Mouse (Mus musculus) forebrain, embryonic 15.5 days (tissue): ENCODE measurements around the gene Dip2b. TPM values are rescaled to one million over a fixed set of nuclear protein-coding genes. Genes with fewer than 3 reads are reported as not detected.

Source experiments
- ATAC-seq: fragments of 200-750 bp; cut with Nextera tagmentation; replicated peaks from 2 replicates; pipeline ENCODE4 v1.8.0; 2017; ENCODE audit warnings: mild to moderate bottlenecking, moderate TSS enrichment, moderate library complexity
- H3K27ac ChIP-seq: fragments of 300-500 bp; sonication (generic); replicated peaks from 2 replicates; pipeline ENCODE4 v1.5.1; 2015; ENCODE audit warnings: mild to moderate bottlenecking, inconsistent platforms
- H3K27me3 ChIP-seq: fragments of 300-500 bp; sonication (generic); 2 replicates; pipeline ENCODE4 v1.6.1; 2015; ENCODE audit warnings: inconsistent platforms
- H3K36me3 ChIP-seq: fragments of 300-500 bp; sonication (generic); 2 replicates; pipeline ENCODE4 v1.6.1; 2015; ENCODE audit warnings: mild to moderate bottlenecking, inconsistent platforms
- H3K4me1 ChIP-seq: fragments of 300-500 bp; sonication (generic); 2 replicates; pipeline ENCODE4 v1.6.1; 2015; ENCODE audit warnings: inconsistent platforms
- H3K4me2 ChIP-seq: fragments of 300-500 bp; sonication (generic); replicated peaks from 2 replicates; pipeline ENCODE4 v1.6.1; 2015; ENCODE audit warnings: mild to moderate bottlenecking, inconsistent platforms
- H3K4me3 ChIP-seq: fragments of 300-500 bp; sonication (generic); 2 replicates; pipeline ENCODE4 v1.5.1; 2015; ENCODE audit warnings: mild to moderate bottlenecking, inconsistent platforms
- H3K9ac ChIP-seq: fragments of 300-500 bp; sonication (generic); replicated peaks from 2 replicates; pipeline ENCODE4 v1.6.1; 2015; ENCODE audit warnings: mild to moderate bottlenecking, inconsistent platforms
- H3K9me3 ChIP-seq: fragments of 300-500 bp; sonication (generic); 2 replicates; pipeline ENCODE4 v1.6.1; 2016; ENCODE audit warnings: inconsistent platforms
- WGBS: fragments of 180-500 bp; shearing (Covaris S2); methylation state at CpG from one replicate; pipeline ENCODE4 v1.1.7; 2015; ENCODE audit warnings: mixed read lengths; 5-methylcytosine and 5-hydroxymethylcytosine counted together
- polyA plus RNA-seq: library from polyadenylated mRNA; unstranded; fragments of >200 nt; fragmentation: Nextera tagmentation; extraction: Ambion mirVana; gene quantifications from 2 replicates; pipeline ENCODE4 v1.2.1, GENCODE M21; 2015

Dip2b gene
- polyA plus RNA-seq, 1 experiment from 2014 or later = 20.2 TPM

DNA sequence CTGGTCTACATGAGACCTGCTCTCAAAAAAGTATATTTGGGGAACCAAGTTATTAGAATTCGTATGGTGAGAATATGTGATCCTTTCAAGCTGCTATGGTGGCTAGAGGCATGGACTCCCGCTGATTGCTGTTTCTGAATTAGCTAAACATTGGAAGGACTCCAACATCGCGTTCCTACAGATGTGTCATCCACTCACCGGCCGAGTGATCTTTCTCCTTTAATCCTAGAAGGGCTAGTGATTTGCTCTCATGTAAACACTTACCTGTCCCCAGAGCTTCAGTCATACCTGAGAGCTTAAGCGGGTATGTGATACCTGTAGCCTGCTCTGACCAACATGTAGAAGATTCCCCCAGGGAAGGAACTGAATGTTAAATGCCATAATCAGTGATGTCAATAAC lies 182.5 kb downstream of the Dip2b start:
- Histone ChIP-seq H3K27ac (no peak overlapping the region), H3K36me3 (peaks cover 7% of the 10 kb centered on the region), H3K9ac (no peak overlapping the region), H3K4me2 (no peak overlapping the region), H3K9me3 (no peaks in the 10 kb centered on the region), H3K27me3 (no peaks in the 10 kb centered on the region), H3K4me1 (peaks cover under 1% of the 10 kb centered on the region; the same call in 1 of the 2 replicates), H3K4me3 (no peak overlapping the region)
- WGBS = 82% methylated on average over 7 of the region's 7 CpGs
- ATAC-seq = no peak

DNA sequence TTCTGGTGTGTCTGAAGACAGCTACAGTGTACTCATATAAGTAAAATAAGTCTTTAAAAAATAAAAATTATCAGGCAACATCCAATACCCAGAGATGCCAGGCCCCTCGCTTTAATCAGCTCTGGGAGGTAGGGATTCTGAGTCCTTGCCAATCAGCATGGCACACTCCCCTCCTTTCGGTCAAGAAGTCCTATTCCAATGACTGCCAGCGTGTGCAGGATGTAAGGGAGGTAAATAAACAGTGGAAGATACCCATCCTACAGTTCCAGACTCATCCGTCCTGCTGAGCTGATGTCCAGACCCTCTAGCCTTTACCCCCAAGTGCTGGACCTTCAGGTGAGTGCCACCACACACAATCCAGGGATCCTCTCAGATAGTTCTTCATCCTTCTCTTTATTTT lies 186.9 kb downstream of the Dip2b start:
- Histone ChIP-seq H3K36me3 (no peaks in the 10 kb centered on the region), H3K4me3 (no peak overlapping the region), H3K27ac (no peak overlapping the region), H3K4me2 (no peak overlapping the region), H3K4me1 (peaks cover 27% of the 10 kb centered on the region), H3K9me3 (no peaks in the 10 kb centered on the region), H3K9ac (no peak overlapping the region), H3K27me3 (no peaks in the 10 kb centered on the region)
- no peak for ATAC-seq
- 94% methylated on average over 4 of the region's 4 CpGs for WGBS

DNA sequence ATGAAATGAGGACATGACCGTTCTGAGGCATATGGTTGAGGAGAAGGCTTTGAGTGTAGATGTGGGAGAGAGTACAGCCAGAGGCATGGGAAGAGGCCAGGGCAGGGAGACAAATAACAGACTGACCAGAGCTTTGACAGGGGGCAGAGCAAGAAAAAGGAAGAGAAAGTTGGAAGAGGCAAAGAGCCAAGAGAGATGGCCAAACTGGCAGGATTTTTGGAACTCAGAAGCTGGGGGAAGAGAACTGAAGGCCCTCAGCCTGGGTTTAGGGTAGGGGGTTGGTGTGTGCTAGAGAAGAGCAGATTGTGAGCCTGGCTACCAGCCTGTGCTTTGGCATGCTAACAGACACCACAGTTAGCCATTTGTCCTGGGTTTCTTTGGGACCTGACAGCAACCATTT lies 187.4 kb downstream of the Dip2b start:
- H3K27me3 ChIP-seq = no peaks in the 10 kb centered on the region
- ATAC-seq = no peak
- 95% methylated on average over 1 of the region's 1 CpGs for WGBS
- no peaks in the 10 kb centered on the region for H3K36me3 ChIP-seq
- no peaks in the 10 kb centered on the region for H3K9me3 ChIP-seq
- no peak overlapping the region for H3K27ac ChIP-seq
- no peak overlapping the region for H3K9ac ChIP-seq
- H3K4me2 ChIP-seq = no peak overlapping the region
- peaks cover 27% of the 10 kb centered on the region for H3K4me1 ChIP-seq
- H3K4me3 ChIP-seq = no peak overlapping the region

DNA sequence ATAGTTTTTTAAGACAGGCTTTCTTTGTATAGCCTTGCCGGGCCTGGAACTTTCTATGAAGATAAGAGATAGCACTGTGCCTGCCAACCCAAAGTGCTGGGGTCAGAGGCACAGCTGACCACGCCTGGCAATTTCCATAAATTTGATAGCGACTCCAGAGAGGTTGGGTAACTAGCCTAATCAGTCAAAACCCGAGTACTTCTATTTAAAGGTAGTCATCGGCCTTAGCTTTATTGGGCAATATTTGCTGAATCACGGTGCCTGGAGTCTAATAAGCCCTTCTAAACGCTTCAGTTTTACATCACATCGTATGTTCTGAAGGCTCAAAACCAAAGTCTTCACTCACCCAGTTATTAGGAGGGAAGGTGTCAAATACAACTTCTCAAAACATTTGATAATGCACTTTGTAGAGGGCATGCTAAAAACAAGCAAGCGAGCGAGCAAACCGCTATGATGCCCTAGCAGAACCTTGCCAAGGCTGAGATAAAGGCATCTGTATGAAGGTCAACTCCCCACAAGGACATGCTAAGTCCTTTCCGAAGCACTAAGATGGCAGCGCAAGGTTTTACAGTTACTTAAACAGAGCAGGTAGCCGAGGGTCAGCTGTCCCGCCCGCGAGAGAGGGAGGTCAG lies 188.7 kb downstream of the Dip2b start:
- Histone ChIP-seq H3K4me3 (peak overlapping the region; percentile 97), H3K4me2 (peak overlapping the region; percentile 48), H3K27me3 (no peaks in the 10 kb centered on the region), H3K9ac (peak overlapping the region; percentile 100), H3K4me1 (peaks cover 27% of the 10 kb centered on the region), H3K27ac (peak overlapping the region; percentile 100), H3K36me3 (no peaks in the 10 kb centered on the region), H3K9me3 (no peaks in the 10 kb centered on the region)
- ATAC-seq = peak; percentile 7
- 5% methylated on average over 17 of the region's 17 CpGs for WGBS

DNA sequence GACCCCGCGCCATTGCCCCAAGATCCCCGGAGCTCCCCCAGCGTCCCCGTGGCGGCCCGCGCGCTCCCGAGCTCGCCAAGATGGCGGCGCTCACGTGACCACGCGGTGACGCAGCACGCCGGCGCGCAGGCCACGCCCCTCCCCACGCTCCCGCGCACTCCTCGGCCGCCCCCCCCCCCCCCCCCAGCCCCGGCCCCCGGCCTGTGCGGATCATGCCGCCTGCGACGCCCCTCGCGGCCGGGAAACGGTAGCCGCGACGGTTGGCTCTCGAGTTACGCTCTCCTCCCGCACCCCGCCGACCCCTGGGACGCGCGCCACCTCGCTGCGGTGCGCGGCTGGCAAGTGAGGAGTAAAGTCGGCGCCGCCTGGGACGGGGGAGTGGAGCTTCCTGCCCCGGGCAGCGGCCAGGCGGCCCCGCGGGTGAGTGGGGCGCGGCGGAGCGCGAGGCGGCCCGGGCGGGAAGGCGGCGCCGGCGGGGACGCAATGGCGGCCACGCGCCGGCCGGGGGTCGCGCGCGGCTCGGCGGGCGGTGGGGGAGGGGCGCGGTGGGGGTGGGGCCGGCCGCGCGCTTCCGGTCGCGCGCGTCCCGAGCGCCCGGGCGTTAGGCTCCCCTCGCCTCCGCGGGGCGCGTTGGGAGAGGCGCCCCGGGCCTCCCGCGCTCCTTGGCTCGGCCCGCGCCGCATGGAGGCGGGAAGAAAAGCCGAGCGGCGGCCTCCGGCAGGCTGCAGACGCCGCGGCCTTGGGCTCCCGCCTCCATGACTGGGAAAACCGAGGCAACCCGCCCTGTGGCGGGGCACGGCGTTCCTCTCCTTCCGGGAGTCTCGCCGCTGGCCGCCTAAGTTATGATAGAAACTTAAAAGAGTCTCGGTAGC lies 189.4 kb downstream of the Dip2b start, which contains the start of gene Atf1:
TSS of gene Atf1 (plus strand) at position 157 of the 872 bp plus-strand sequence.
- Histone ChIP-seq H3K27ac (peak within 1 kb of the TSS; percentile 100), H3K9ac (peak within 1 kb of the TSS; percentile 100), H3K4me1 (peaks cover 27% of the 10 kb centered on the region), H3K9me3 (no peaks in the 10 kb centered on the region), H3K27me3 (no peaks in the 10 kb centered on the region), H3K4me2 (peak within 1 kb of the TSS; percentile 48), H3K36me3 (no peaks in the 10 kb centered on the region), H3K4me3 (peak within 1 kb of the TSS; percentile 97)
- peak; percentile 82 for ATAC-seq
- under 1% methylated on average over 103 of the region's 133 CpGs for WGBS

DNA sequence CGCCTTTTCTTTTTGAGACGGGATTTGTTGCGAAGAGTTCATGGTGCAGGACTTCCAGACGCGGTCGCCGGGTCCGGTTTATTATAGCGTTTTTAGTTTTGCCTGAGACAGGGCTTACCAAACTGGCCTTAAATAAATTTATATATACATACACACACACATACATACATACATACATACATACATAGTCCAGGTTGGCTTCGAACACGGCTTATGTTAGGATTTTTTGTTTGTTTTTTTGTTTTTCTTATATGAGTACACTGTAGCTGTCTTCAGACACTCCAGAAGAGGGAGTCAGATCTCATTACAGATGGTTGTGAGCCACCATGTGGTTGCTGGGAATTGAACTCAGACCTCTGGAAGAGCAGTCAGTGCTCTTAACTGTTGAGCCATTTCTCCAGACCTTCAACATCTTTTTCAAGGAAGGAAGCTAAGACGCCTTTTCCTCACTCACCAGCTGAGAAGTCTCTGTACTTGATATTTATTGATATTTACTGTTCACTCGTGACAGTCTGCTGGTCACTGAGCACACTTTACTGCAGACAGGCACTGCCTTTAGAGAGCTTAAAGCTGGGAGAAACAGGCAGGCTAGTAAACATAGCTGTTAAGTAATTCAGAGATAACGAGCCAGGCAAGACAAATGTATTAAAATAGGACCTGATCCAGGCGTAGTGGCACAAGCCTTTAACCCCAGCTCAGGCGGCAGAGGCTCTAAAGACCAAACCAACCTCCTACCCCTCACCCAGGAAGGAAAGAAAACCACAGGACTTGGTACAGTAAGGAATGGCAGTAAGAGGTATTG lies 190.3 kb downstream of the Dip2b start:
- Histone ChIP-seq H3K4me3 (peak overlapping the region; percentile 97), H3K4me2 (peak overlapping the region; percentile 42), H3K9me3 (no peaks in the 10 kb centered on the region), H3K4me1 (peaks cover 27% of the 10 kb centered on the region), H3K27me3 (no peaks in the 10 kb centered on the region), H3K27ac (peak overlapping the region; percentile 100), H3K9ac (peak overlapping the region; percentile 100), H3K36me3 (no peaks in the 10 kb centered on the region)
- ATAC-seq = no peak
- 11% methylated on average over 16 of the region's 16 CpGs for WGBS

DNA sequence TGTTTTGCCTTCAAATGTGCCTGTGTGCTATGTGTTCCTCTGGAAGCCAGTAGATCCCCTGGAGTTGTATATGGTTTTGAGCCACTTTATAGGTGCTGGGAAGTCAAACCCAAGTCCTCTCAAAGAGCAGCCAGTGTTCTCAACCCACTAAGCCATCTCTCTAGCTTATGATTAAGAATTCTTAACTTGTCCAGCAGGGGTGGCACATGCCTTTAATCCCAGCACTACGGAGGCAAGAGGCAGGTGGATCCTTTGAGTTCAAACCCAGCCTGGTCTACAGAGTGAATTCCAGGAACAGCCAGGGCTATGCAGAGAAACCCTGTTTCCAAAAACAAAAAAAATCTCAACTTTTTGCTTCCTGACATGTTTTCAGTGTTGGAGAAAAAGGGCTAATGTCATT lies 192.2 kb downstream of the Dip2b start:
- WGBS = 70% methylated on average over 1 of the region's 1 CpGs
- Histone ChIP-seq H3K4me3 (no peak overlapping the region), H3K27ac (no peak overlapping the region), H3K4me1 (peaks cover 27% of the 10 kb centered on the region), H3K9ac (no peak overlapping the region), H3K9me3 (no peaks in the 10 kb centered on the region), H3K36me3 (peaks cover 11% of the 10 kb centered on the region), H3K4me2 (no peak overlapping the region), H3K27me3 (no peaks in the 10 kb centered on the region)
- no peak for ATAC-seq

DNA sequence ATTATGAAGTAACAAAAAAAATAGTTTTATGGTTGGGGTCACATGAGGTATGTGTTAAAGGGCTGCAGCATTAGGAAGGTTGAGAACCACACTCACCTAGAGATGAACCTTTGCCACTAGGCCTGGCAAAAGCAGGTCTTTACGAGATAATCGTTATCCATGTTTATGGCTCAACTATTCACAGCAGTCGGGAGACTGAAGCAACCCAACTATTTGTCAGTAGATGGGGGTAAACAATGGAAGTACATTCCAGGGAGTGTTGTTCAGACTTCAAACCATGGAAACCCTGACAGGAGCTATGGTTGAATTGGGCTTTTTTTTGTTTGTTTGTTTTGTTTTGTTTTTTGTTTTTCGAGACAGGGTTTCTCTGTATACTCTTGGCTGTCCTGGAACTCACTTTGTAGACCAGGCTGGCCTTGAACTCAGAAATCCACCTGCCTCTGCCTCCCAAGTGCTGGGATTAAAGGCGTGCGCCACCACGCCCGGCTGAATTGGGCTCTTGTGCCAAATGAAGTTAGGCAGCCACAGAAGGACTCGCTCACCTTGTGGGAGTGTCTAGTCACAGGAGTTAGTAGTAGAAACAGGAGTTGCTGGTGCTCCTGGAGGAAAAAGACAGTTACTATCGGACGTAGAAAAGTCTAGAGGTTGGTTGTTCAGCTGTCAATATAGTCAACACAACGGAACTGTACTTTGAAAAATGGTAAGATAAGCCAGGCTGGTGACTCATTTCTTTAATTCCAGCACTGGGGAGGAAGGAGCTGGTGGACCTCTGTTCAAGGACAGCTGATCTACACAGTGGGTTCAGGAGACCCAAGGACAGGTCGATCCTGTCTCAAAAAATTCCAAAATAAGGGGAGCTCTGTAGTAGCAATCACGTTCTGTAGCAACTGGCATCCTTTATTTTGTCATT lies 193.4 kb downstream of the Dip2b start:
- Histone ChIP-seq H3K27me3 (no peaks in the 10 kb centered on the region), H3K4me2 (no peak overlapping the region), H3K36me3 (peaks cover 18% of the 10 kb centered on the region), H3K27ac (no peak overlapping the region), H3K4me3 (no peak overlapping the region), H3K9ac (no peak overlapping the region), H3K4me1 (peaks cover 19% of the 10 kb centered on the region), H3K9me3 (no peaks in the 10 kb centered on the region)
- WGBS = 86% methylated on average over 14 of the region's 14 CpGs
- no peak for ATAC-seq

DNA sequence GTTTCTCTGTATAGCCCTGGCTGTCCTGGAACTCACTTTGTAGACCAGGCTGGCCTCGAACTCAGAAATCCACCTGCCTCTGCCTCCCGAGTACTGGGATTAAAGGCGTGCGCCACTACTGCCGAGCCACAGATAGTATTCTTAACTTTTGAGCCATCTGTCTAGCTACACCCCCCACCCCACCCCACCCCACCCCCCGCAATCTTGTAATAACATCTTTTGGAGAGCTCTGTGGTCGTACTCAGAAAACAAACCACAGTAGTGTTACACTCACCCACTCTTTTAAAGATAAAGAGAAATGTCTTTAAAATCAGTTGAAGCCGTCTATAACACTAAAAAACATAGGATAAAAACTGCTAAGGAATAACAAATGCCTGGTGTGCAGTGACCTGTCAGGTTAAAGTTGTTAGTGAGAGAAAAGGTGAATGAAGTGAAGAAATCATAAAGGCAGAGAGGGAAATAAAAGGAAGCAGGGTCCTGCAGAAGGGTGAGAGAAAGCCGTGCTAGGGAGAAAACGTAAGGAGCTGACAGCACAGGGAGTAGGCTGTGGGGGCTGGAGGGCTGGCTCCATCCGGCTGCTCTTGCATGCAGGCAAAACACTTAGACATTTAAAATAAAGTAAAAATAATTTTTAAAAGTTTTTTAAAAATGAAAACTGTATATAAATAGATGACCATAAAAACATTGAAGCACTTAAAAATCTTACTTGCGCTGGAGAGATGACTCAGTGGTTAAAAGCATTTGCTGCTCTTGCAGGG lies 196.9 kb downstream of the Dip2b start:
- ATAC-seq = no peak
- no peak overlapping the region for H3K9ac ChIP-seq
- H3K27ac ChIP-seq = no peak overlapping the region
- no peak overlapping the region for H3K4me2 ChIP-seq
- 92% methylated on average over 12 of the region's 12 CpGs for WGBS
- H3K27me3 ChIP-seq = no peaks in the 10 kb centered on the region
- peaks cover 32% of the 10 kb centered on the region for H3K36me3 ChIP-seq
- H3K9me3 ChIP-seq = no peaks in the 10 kb centered on the region
- no peaks in the 10 kb centered on the region for H3K4me1 ChIP-seq
- H3K4me3 ChIP-seq = no peak overlapping the region

DNA sequence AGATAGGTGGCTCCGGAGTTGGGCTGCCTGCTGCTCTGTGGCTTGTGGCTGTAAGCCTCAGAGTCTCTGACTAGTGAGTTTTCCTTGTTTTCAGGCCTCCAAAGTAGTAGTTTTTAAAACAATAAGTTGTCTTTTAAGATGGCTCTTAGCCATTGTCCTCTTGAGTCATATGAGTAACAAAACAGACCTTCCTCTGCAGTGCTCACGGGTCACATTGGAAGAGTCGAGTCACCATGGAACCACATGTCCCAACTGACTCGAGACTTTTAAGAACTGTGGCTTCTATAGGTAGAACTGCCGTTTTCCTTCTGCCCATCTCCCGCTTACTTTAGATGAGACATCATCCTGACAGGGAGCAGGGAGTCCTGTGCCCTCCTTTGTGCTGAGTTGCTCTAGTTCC lies 198.5 kb downstream of the Dip2b start:
- Histone ChIP-seq H3K4me3 (no peak overlapping the region), H3K36me3 (peaks cover 37% of the 10 kb centered on the region), H3K27ac (no peak overlapping the region), H3K4me2 (no peak overlapping the region), H3K27me3 (no peaks in the 10 kb centered on the region), H3K9ac (no peak overlapping the region), H3K4me1 (no peaks in the 10 kb centered on the region), H3K9me3 (no peaks in the 10 kb centered on the region)
- 96% methylated on average over 6 of the region's 6 CpGs for WGBS
- ATAC-seq = no peak

DNA sequence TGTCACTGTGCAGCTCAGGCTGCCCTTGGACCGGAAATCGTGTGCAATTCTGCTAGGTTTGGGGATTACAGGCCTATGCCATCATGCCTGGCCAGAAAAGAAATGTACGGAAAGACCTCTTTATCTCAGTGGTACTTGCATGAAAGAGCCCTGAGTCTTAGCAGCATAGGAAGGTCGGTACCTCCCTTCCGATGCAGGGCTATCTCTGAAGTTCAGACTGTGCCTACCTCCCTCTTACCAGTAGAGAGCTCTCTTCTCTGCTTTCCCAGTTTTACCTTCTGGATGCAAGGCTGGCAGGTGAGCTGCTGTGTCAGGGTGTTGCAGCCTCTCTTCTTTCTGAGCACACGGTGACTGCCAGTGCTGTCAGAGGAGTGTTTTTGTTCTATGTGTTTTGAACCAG lies 203.3 kb downstream of the Dip2b start:
- Histone ChIP-seq H3K9ac (no peak overlapping the region), H3K4me3 (no peak overlapping the region), H3K27me3 (no peaks in the 10 kb centered on the region), H3K27ac (no peak overlapping the region), H3K36me3 (peaks cover 42% of the 10 kb centered on the region), H3K4me1 (no peaks in the 10 kb centered on the region), H3K9me3 (no peaks in the 10 kb centered on the region), H3K4me2 (no peak overlapping the region)
- no peak for ATAC-seq
- 95% methylated on average over 6 of the region's 6 CpGs for WGBS
